Mouse (Mus musculus): ENCODE measurements around the gene Atic. TPM values are rescaled to one million over a fixed set of nuclear protein-coding genes. Genes with fewer than 3 reads are reported as not detected.

The Atic gene
- polyA plus RNA-seq, 1 experiment: 19.2 TPM

- H3K4me3 ChIP-seq (ENCODE audit: insufficient read depth, low read depth, low read length): no peak overlapping the region
- DNase-seq: no peak
- no peaks in the 10 kb centered on the region for H3K27me3 ChIP-seq (replicated peaks; ENCODE audit: control insufficient read depth, insufficient read depth, low read length)
- no peak overlapping the region for H3K27ac ChIP-seq (ENCODE audit: insufficient read depth, low read depth, low read length)
- H3K4me1 ChIP-seq (ENCODE audit: control insufficient read depth, insufficient read depth, low read length): no peaks in the 10 kb centered on the region
- 81% methylated on average over 21 of the region's 21 CpGs for WGBS
- TF ChIP-seq POLR2A (IDR thresholded peaks at IDR 0.05; ENCODE audit: low read depth, low read length) (no peak), CTCF (conservative IDR thresholded peaks at IDR 0.05; ENCODE audit: insufficient read depth, insufficient read length, low read depth, low read length) (no peak)
- no peaks in the 10 kb centered on the region for H3K36me3 ChIP-seq (ENCODE audit: control insufficient read depth, insufficient read depth, low read length)
These were observed 55.3 kb downstream of the Atic start for GRCm38 (mm10) chr1:71612256-71612655.

- Histone ChIP-seq H3K4me3 (ENCODE audit: insufficient read depth, low read depth, low read length) (no peak overlapping the region), H3K27ac (ENCODE audit: insufficient read depth, low read depth, low read length) (no peak overlapping the region), H3K36me3 (ENCODE audit: control insufficient read depth, insufficient read depth, low read length) (no peaks in the 10 kb centered on the region)
These were observed 57.7 kb downstream of the Atic start for GRCm38 (mm10) chr1:71614545-71615246.

GRCm38 (mm10) chr1:71621526-71621925 is 64.6 kb downstream of the Atic start:
- DNase-seq: no peak
- no peak overlapping the region for H3K27ac ChIP-seq (ENCODE audit: insufficient read depth, low read depth, low read length)
- WGBS: 90% methylated on average over 2 of the region's 2 CpGs
- no peaks in the 10 kb centered on the region for H3K36me3 ChIP-seq (ENCODE audit: control insufficient read depth, insufficient read depth, low read length)
- H3K4me1 ChIP-seq (ENCODE audit: control insufficient read depth, insufficient read depth, low read length): no peaks in the 10 kb centered on the region
- no peak for TF ChIP-seq POLR2A (IDR thresholded peaks at IDR 0.05; ENCODE audit: low read depth, low read length)
- no peak for TF ChIP-seq CTCF (conservative IDR thresholded peaks at IDR 0.05; ENCODE audit: insufficient read depth, insufficient read length, low read depth, low read length)
- H3K4me3 ChIP-seq (ENCODE audit: insufficient read depth, low read depth, low read length): no peak overlapping the region
- no peaks in the 10 kb centered on the region for H3K27me3 ChIP-seq (replicated peaks; ENCODE audit: control insufficient read depth, insufficient read depth, low read length)

More at GRCm38 (mm10) chr1:71614545-71615246, 57.7 kb downstream of the Atic start:
- no peak for DNase-seq
- no peaks in the 10 kb centered on the region for H3K27me3 ChIP-seq (replicated peaks; ENCODE audit: control insufficient read depth, insufficient read depth, low read length)
- TF ChIP-seq CTCF (conservative IDR thresholded peaks at IDR 0.05; ENCODE audit: insufficient read depth, insufficient read length, low read depth, low read length) (no peak), POLR2A (IDR thresholded peaks at IDR 0.05; ENCODE audit: low read depth, low read length) (no peak)
- WGBS: 91% methylated on average over 8 of the region's 8 CpGs
- H3K4me1 ChIP-seq (ENCODE audit: control insufficient read depth, insufficient read depth, low read length): no peaks in the 10 kb centered on the region

GRCm38 (mm10) chr1:71623625-71624024 is 66.7 kb downstream of the Atic start:
- Histone ChIP-seq H3K36me3 (ENCODE audit: control insufficient read depth, insufficient read depth, low read length) (no peaks in the 10 kb centered on the region), H3K27ac (ENCODE audit: insufficient read depth, low read depth, low read length) (no peak overlapping the region), H3K4me1 (ENCODE audit: control insufficient read depth, insufficient read depth, low read length) (no peaks in the 10 kb centered on the region), H3K27me3 (replicated peaks; ENCODE audit: control insufficient read depth, insufficient read depth, low read length) (no peaks in the 10 kb centered on the region), H3K4me3 (ENCODE audit: insufficient read depth, low read depth, low read length) (no peak overlapping the region)
- 95% methylated on average over 6 of the region's 6 CpGs for WGBS
- no peak for TF ChIP-seq CTCF (conservative IDR thresholded peaks at IDR 0.05; ENCODE audit: insufficient read depth, insufficient read length, low read depth, low read length)
- TF ChIP-seq POLR2A (IDR thresholded peaks at IDR 0.05; ENCODE audit: low read depth, low read length): no peak
- no peak for DNase-seq

Other genes starting within 250 kb of the Atic start
- not detected in 2 replicates for gene Abca12, start 142.2 kb upstream of the Atic start, polyA plus RNA-seq (2012; rRNA removed)
- 47.3 and 53.2 TPM in 2 replicates for gene Fn1, start 96.0 kb downstream of the Atic start, polyA plus RNA-seq (2012; rRNA removed)